Mouse (Mus musculus): ENCODE results near the gene Lpp.

- TF ChIP-seq CTCF (IDR thresholded peaks at IDR 0.05; ENCODE audit: insufficient read depth, low read depth, low read length) = no peak
- TF ChIP-seq POLR2A (IDR thresholded peaks at IDR 0.05; ENCODE audit: insufficient read depth, low read depth, low read length) = no peak
Measured at GRCm38 (mm10) chr16:24434026-24434425, 40.7 kb downstream of the Lpp start.
